Mouse (Mus musculus): ENCODE results near the gene Anp32e.
A peak's percentile ranks its signal among the peaks of the same experiment; 100 is the strongest.
"Not testable (repeated sequence)": the region's sequence is repeated elsewhere in the genome, so short reads cannot be mapped to it uniquely, and the experiment has no call there.

Gene Anp32e

DNA sequence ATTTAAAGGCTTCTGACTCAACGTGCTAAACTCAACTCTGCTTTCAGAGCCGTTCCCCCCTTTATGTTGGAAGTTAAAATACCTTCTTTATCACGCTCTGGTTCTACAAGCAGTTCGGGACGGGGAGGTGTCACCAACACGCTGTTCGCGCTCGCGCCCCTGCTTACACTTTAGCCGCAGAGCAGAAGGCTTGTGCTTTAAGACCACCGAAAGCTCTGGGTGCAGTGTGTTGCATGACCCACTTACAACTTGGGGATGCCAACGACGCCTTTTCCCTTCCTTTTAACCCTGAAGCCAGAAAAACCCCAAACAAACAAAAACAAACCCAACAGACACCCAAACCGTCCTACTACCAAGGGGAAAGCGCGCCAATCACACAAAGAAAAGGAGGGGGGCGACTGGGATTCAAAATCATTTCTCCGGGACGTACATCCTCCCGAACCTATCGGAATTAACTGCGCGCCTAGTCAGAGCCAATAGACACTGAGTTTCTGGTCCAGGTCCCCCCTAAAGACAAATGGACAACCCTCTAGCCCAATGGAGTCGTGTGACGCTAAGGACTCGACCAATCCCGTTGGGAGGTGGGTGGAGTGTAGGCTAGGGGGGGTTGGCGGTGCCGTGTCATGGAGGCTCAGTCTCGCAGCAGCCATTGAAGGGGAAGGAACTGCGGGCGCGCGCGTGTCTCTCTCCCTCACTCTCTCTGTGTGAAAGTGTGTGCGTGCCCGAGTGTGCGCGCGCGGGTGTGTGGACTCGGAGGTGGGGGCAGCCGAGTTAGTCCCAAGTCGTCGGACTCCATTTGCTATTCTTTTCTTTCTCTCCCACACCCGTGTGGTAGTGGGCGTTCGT, at the start of gene Anp32e:
Gene Anp32e (plus strand): TSS at position 589 of the 846 bp plus-strand sequence.
- peak; percentile 96 for DNase-seq (ENCODE audit: low spot score)

GRCm38 (mm10) chr3:95881979-95882815, 46.8 kb upstream of the Anp32e start, which contains the start of gene Ciart:
Gene Ciart (minus strand): TSS chr3:95882251.
- DNase-seq (ENCODE audit: low spot score), result peak; percentile 94

DNA sequence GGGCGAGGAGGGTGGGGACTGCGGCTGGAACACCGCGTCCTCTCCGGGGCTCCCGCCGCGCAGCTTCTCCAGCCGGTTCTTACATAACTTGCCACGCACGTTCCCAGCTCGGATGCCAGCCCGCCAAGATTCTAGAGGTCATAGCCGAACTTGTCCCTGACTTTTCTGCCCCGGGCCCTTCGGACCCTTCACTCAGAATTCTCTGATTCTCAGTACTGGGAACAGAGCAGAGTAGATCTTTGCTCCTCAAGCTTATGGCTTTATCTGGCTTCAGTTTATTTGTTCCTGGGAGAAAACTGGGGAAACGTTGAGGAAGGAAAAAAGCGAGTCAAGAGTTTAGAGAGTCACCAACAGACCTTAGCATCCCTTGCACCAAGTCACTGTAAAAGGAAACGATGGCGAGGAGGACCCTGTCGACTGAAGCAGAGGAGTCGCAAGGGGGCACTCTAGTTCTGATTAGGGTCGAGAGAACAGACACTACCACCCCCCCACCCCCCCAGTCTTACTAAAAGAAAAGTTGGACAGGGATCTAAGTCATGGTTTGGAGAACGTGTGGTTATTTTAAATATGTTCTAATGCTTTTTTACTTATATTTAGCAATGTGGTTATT, 46.1 kb upstream of the Anp32e start:
- DNase-seq (ENCODE audit: low spot score), result peak; percentile 78

GRCm38 (mm10) chr3:95884400-95884799, 44.6 kb upstream of the Anp32e start:
- DNase-seq (ENCODE audit: low spot score), result no peak

DNA sequence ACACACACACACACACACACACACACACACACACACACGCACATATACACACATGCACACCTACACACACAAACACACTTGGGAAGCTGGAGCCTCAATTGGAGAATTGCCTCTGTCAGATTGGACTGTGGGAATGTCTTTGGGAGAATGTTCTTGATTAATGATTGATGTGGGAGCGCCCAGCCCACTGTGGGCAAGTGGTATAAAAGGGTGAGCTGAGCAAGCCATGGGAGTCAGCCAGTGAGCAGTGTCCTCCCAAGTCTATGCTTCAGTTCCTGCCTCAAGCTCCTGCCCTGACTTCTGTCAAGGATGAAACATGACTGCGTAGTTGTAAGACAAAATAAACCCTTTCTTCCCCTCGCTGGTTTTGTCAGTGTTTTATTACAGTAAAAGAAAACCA, 41.5 kb upstream of the Anp32e start:
- no peak for DNase-seq (ENCODE audit: low spot score)

GRCm38 (mm10) chr3:95889664-95890063, 39.4 kb upstream of the Anp32e start:
- DNase-seq (ENCODE audit: low spot score), result no peak

DNA sequence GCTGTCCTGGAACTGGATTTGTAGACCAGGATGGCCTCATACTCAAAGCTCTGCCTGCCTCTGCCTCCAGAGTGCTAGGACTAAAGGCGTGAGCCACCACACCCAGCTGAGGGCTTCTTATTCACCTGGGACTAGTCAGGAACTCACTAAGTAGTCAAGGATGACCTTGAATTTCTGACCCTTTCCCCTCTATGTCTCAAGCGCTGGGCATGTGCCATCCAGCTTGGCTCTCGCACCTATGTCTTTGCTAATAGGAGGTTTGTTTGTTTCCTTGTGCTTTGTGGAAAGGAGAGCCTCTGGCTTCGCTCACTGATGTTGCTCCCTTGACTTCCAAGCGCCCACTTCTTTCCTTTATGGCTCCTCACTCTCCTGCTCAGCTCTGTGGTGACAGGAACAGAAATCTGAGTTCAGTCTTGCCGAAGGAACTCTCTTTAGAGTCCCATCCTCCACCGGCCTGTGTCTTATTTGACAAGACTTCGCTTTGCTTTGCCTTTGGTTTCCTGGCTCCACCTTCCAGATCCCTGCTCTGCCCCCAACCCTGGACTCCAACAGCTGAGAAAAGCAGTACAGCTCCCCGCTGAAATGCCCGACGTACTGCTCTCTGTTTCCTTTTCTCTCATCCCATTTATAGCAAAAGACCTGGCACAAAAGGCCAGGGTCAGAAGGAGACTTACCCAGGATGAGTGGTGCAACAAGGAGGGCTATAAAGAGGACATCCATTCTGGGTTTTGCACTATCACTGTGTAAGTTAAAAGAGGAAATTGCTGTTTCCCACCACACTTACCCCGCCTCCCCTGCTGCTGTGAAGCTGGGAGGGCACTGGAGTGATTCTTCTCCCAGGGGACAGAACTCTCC, 37.6 kb upstream of the Anp32e start, which contains the start of gene BC028528:
Gene BC028528 (minus strand): TSS at position 795 of the 855 bp plus-strand sequence.
- no peak for DNase-seq (ENCODE audit: low spot score)

DNA sequence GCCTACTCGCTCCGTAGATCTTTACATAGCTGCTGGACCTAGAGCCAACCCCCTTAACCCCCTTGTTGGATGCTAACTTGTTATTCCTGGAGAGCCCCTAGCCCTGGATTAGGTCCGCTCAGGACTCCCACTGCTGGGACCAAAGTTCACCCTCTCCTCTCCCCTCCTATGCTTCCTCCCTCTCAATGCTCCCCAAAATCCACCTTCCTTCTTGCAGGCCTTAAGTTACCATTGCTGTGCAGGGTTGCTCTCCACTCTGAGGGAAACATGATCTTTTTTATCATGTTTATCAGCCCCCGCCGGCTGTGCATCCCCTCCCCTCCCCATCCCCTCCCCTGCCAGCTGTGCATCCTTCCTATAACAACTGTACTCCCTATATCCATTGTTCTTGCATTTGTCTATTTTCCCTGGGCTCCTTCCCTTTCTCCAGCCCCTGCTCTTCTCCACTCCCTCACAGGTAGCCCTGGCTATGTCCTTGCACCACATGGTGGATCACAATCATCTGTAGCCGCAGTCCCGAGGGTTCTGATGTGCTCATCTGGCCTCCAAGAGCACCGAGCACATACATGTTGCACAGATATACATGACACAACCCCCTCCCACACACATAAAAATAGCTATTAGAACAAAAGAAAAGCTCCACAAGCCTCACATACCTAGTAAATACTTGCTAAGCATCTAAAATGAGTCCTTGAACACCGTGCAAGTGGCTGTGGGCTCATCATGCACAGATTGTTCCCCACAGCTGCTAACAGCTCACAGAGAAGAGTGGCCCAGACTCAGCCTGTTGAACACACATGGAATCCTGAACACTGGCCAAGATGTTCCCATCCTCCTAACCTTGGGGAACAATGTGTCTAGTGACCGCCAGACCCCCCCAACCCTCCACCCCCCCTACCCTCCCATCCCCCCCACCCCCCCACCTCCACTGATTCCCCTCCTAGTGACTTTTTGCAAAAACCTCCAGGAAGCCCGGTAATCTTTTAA, 36.7 kb upstream of the Anp32e start:
- no peak for DNase-seq (ENCODE audit: low spot score)

GRCm38 (mm10) chr3:95893126-95893525, 35.9 kb upstream of the Anp32e start:
- DNase-seq (ENCODE audit: low spot score), result no peak

DNA sequence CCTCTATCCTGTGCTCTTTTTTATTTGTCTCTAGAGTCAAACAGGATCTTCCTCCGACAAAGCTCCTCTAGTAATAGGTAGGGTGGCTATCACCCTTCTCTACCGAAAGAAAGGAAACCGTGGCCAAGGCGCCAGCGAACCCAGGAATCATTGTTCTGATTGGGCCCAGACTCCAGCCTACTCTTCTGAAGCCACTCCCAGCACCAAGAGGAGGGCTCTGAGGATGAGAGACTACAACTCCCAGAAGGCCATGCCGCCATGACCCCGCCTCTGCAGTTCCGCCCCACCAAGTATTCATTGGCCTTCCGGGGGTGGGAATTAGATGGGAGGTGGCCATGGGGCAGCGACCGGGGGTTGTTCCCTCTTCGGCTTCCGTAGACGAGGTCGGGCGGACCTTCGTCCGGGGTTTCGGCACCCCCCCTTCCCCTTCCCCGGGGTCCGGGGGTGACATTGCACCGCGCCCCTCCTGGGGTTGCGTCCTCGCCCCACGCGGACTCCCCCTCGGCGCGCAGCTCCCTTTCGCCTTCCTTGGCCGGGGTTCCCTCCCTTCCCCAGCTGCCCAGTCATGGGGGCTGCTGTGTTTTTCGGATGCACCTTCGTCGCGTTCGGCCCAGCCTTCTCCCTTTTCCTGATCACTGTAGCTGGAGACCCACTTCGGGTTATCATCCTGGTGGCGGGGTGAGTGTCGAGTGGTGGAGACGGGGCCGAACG, 35.3 kb upstream of the Anp32e start, which contains the start of gene Aph1a:
Gene Aph1a (plus strand): TSS at position 364 of the 711 bp plus-strand sequence.
- DNase-seq (ENCODE audit: low spot score), result peak; percentile 95

DNA sequence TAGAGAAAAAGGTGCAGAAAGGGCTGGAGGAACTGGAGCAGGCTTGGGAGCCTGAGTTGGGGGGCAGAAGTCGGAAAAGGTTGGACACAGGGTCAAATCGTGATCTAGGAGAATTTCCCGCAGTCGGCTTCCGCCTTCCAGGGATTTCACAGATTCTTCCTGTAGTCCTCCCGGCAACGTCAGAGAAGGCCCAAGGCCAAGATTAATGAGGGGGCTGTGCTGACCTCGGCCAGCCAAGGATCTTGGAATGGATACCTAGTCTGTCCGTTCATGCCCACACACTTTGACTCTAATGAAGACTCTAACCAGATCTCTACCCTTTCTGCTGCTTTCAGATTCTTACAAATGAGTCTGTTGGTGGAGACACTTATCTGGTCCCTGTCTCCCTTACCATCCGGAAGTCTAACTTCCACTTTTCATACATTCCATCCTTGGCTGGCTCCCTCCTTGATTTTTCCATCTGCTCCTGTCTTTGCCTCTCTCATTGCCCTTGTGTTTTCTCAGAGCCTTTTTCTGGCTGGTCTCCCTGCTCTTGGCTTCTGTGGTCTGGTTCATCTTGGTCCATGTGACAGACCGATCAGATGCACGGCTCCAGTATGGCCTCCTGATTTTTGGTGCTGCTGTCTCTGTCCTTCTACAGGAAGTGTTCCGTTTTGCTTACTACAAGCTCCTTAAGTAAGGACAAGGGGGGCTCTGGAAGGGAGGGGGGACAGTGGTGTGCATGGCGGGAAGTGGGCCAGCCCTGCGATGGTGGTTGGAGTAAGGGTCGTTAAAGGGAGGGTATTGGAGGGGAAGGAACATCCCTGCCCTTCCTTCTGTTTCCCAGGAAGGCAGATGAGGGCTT, 34.5 kb upstream of the Anp32e start:
- peak; percentile 65 for DNase-seq (ENCODE audit: low spot score)

GRCm38 (mm10) chr3:95895501-95895900, 33.5 kb upstream of the Anp32e start:
- DNase-seq (ENCODE audit: low spot score), result not testable (repeated sequence)

DNA sequence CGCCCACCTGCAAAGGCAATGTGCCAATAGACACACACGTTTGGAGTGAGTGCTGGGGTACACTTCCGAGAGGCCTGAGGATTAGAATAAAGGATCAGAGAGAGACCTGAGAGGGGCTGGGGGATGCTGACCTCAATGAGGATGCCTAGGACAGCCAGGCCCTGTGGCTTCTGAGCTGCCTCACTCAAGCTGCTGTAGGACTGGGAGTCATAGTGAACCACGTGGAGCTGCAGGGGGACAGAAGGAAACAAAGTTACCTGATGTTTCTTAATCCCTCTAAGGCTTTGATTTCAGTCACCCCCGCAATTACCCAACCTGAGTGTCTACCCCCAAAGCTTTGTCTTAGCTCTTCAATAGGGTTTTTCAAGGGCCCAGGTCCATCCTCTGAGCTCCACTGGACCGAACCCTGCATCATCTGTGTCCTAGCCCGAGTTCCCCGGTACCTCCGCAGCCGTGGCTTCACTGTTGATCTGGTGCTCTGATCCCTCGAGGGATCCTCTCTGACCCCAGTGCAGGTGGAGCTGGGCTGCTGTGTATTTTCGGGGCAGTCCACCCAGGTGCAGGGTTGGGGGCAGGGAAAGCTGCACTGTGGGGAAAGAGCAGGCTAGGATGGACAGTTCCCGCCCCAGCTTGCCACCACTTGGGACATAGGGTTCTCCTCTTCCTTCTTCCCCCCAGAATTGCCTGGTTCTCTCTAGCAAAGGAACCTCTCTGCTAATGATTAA, 29.1 kb upstream of the Anp32e start:
- no peak for DNase-seq (ENCODE audit: low spot score)

- no peak for DNase-seq (ENCODE audit: low spot score)
Observed at GRCm38 (mm10) chr3:95901616-95902372, 27.3 kb upstream of the Anp32e start.

DNA sequence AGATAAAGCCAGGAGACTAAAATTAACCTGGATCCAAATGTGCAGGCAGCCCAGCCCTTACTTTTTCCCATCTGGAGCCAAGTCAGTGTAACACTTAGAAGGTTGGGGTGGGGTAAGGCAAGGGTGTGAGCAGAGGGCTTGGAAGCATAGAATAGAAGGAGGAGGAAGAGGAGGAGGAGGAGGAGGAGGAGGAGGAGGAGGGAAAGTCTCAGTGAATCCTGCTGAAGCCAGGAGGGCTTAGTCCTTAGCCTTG, 26.7 kb upstream of the Anp32e start:
- DNase-seq (ENCODE audit: low spot score), result no peak

DNA sequence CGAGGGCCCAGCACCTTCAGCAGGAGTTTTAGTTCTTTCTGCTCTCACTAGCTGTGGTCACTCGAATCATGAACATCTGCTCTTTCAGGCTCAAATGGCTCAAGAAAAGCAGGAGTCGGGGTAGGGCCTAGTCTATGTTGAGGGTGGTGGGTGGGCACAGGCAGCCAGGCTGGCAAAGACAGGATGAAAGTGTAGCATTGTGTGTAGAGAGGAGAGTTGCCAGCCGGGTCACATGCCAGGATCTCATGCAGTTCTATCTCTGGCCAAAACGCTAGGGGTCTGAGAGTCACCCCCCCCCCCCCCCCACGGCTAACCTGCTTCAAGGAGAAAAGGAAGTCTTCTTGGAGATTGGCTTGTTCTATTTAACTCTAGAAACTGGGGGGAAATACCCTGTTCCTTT, 26.4 kb upstream of the Anp32e start:
- DNase-seq (ENCODE audit: low spot score), result no peak

GRCm38 (mm10) chr3:95903753-95904502, 25.1 kb upstream of the Anp32e start:
- no peak for DNase-seq (ENCODE audit: low spot score)
